In genomic region chr9:35021744-35022143, GRCm38 (mm10) we compare ENCODE assay signal across 11 mouse cellular contexts.
"Had no signal": no experiment of that assay in that cellular context is flagged by ENCODE, and none has a peak within 500 bp of the region (broad histone marks: within the 10 kb centered on the region; RNA-seq: fewer than 3 reads in every experiment).

No protein-coding gene starts in this region.

- DNase-seq: liver; liver, embryonic 13.5 days; liver, postnatal 0 days; lung, adult 18-20 months; lung, adult 2 months; lung, embryonic 14.5 days; lung, postnatal 10 days; lung, postnatal 14 days; lung, postnatal 36 days; lung, postnatal 4 days; midbrain, embryonic 14.5 days had no signal
